Mouse (Mus musculus): Measurements from ENCODE around the gene Glt28d2. TPM values are rescaled to one million over a fixed set of nuclear protein-coding genes. Genes with fewer than 3 reads are reported as not detected.

The Glt28d2 gene
- polyA plus RNA-seq, 1 experiment from 2014 or later, result 0.08 TPM

- Histone ChIP-seq H3K9ac (ENCODE audit: low read depth, low read length) (no peak overlapping the region), H3K4me1 (replicated peaks; ENCODE audit: control insufficient read depth, insufficient read depth, low read length) (no peaks in the 10 kb centered on the region; the same call in 1 of the 2 replicates), H3K36me3 (ENCODE audit: control insufficient read depth, insufficient read depth, low read length) (no peaks in the 10 kb centered on the region), H3K27me3 (replicated peaks; ENCODE audit: control insufficient read depth, insufficient read depth, low read length) (no peaks in the 10 kb centered on the region), H3K27ac (ENCODE audit: low read depth, low read length) (no peak overlapping the region), H3K4me3 (ENCODE audit: low read depth, low read length) (no peak overlapping the region), H3K4me2 (no peak overlapping the region), H3K9me3 (ENCODE audit: control insufficient read depth, low read length) (no peaks in the 10 kb centered on the region)
- ATAC-seq (replicated peaks; ENCODE audit: low FRiP score) (no peak), DNase-seq (ENCODE audit: low spot score) (no peak)
- WGBS, result 75% methylated on average over 6 of the region's 6 CpGs
Measured at GRCm38 (mm10) chr3:85845341-85845740, 42.0 kb downstream of the Glt28d2 start.

- DNase-seq (ENCODE audit: low spot score) (no peak), ATAC-seq (replicated peaks; ENCODE audit: low FRiP score) (no peak)
- H3K4me1 ChIP-seq (replicated peaks; ENCODE audit: control insufficient read depth, insufficient read depth, low read length), result peaks cover 4% of the 10 kb centered on the region
- no peak overlapping the region for H3K9ac ChIP-seq (ENCODE audit: low read depth, low read length)
- no peak overlapping the region for H3K4me3 ChIP-seq (ENCODE audit: low read depth, low read length)
- H3K27me3 ChIP-seq (replicated peaks; ENCODE audit: control insufficient read depth, insufficient read depth, low read length), result no peaks in the 10 kb centered on the region
- H3K27ac ChIP-seq (ENCODE audit: low read depth, low read length), result no peak overlapping the region
- no peaks in the 10 kb centered on the region for H3K9me3 ChIP-seq (ENCODE audit: control insufficient read depth, low read length)
- no peaks in the 10 kb centered on the region for H3K36me3 ChIP-seq (ENCODE audit: control insufficient read depth, insufficient read depth, low read length)
- no peak overlapping the region for H3K4me2 ChIP-seq
Measured at GRCm38 (mm10) chr3:85842881-85843218, 44.5 kb downstream of the Glt28d2 start.

- Histone ChIP-seq H3K9me3 (ENCODE audit: control insufficient read depth, low read length) (no peaks in the 10 kb centered on the region), H3K4me2 (no peak overlapping the region), H3K36me3 (ENCODE audit: control insufficient read depth, insufficient read depth, low read length) (no peaks in the 10 kb centered on the region), H3K27ac (ENCODE audit: low read depth, low read length) (no peak overlapping the region), H3K27me3 (replicated peaks; ENCODE audit: control insufficient read depth, insufficient read depth, low read length) (no peaks in the 10 kb centered on the region), H3K9ac (ENCODE audit: low read depth, low read length) (no peak overlapping the region), H3K4me1 (replicated peaks; ENCODE audit: control insufficient read depth, insufficient read depth, low read length) (peaks cover 4% of the 10 kb centered on the region), H3K4me3 (ENCODE audit: low read depth, low read length) (no peak overlapping the region)
- 51% methylated on average over 9 of the region's 9 CpGs for WGBS
- ATAC-seq (replicated peaks; ENCODE audit: low FRiP score), result no peak
- DNase-seq (ENCODE audit: low spot score), result no peak
Measured at GRCm38 (mm10) chr3:85842177-85842880, 45.0 kb downstream of the Glt28d2 start.

- H3K4me3 ChIP-seq (ENCODE audit: low read depth, low read length), result no peak overlapping the region
- no peaks in the 10 kb centered on the region for H3K36me3 ChIP-seq (ENCODE audit: control insufficient read depth, insufficient read depth, low read length)
- no peak overlapping the region for H3K27ac ChIP-seq (ENCODE audit: low read depth, low read length)
- DNase-seq (ENCODE audit: low spot score) (no peak), ATAC-seq (replicated peaks; ENCODE audit: low FRiP score) (no peak)
- H3K27me3 ChIP-seq (replicated peaks; ENCODE audit: control insufficient read depth, insufficient read depth, low read length), result no peaks in the 10 kb centered on the region
- peaks cover 4% of the 10 kb centered on the region for H3K4me1 ChIP-seq (replicated peaks; ENCODE audit: control insufficient read depth, insufficient read depth, low read length)
- no peaks in the 10 kb centered on the region for H3K9me3 ChIP-seq (ENCODE audit: control insufficient read depth, low read length)
- H3K4me2 ChIP-seq, result no peak overlapping the region
- 43% methylated on average over 2 of the region's 2 CpGs for WGBS
- no peak overlapping the region for H3K9ac ChIP-seq (ENCODE audit: low read depth, low read length)
Measured at GRCm38 (mm10) chr3:85841454-85842176, 45.7 kb downstream of the Glt28d2 start.

- Histone ChIP-seq H3K27me3 (replicated peaks; ENCODE audit: control insufficient read depth, insufficient read depth, low read length) (no peaks in the 10 kb centered on the region), H3K9me3 (ENCODE audit: control insufficient read depth, low read length) (no peaks in the 10 kb centered on the region), H3K9ac (ENCODE audit: low read depth, low read length) (no peak overlapping the region), H3K27ac (ENCODE audit: low read depth, low read length) (no peak overlapping the region), H3K4me3 (ENCODE audit: low read depth, low read length) (no peak overlapping the region), H3K36me3 (ENCODE audit: control insufficient read depth, insufficient read depth, low read length) (no peaks in the 10 kb centered on the region), H3K4me1 (replicated peaks; ENCODE audit: control insufficient read depth, insufficient read depth, low read length) (peaks cover 4% of the 10 kb centered on the region; the same call in 1 of the 2 replicates), H3K4me2 (no peak overlapping the region)
- ATAC-seq (replicated peaks; ENCODE audit: low FRiP score) (no peak), DNase-seq (ENCODE audit: low spot score) (no peak)
- 69% methylated on average over 1 of the region's 1 CpGs for WGBS
Measured at GRCm38 (mm10) chr3:85833627-85834026, 53.7 kb downstream of the Glt28d2 start.

GRCm38 (mm10) chr3:85832490-85833155 lies 54.7 kb downstream of the Glt28d2 start:
- 83% methylated on average over 10 of the region's 10 CpGs for WGBS
- H3K4me1 ChIP-seq (replicated peaks; ENCODE audit: control insufficient read depth, insufficient read depth, low read length), result no peaks in the 10 kb centered on the region
- no peak overlapping the region for H3K4me3 ChIP-seq (ENCODE audit: low read depth, low read length)
- no peak overlapping the region for H3K9ac ChIP-seq (ENCODE audit: low read depth, low read length)
- no peak overlapping the region for H3K4me2 ChIP-seq
- H3K27ac ChIP-seq (ENCODE audit: low read depth, low read length), result no peak overlapping the region
- no peaks in the 10 kb centered on the region for H3K9me3 ChIP-seq (ENCODE audit: control insufficient read depth, low read length)
- H3K36me3 ChIP-seq (ENCODE audit: control insufficient read depth, insufficient read depth, low read length), result no peaks in the 10 kb centered on the region
- no peaks in the 10 kb centered on the region for H3K27me3 ChIP-seq (replicated peaks; ENCODE audit: control insufficient read depth, insufficient read depth, low read length)
- ATAC-seq (replicated peaks; ENCODE audit: low FRiP score) (no peak), DNase-seq (ENCODE audit: low spot score) (no peak)

GRCm38 (mm10) chr3:85831785-85832184 lies 55.5 kb downstream of the Glt28d2 start:
- WGBS, result 63% methylated on average over 1 of the region's 1 CpGs
- no peak overlapping the region for H3K4me3 ChIP-seq (ENCODE audit: low read depth, low read length)
- no peak overlapping the region for H3K4me2 ChIP-seq
- H3K9ac ChIP-seq (ENCODE audit: low read depth, low read length), result no peak overlapping the region
- no peaks in the 10 kb centered on the region for H3K9me3 ChIP-seq (ENCODE audit: control insufficient read depth, low read length)
- no peak overlapping the region for H3K27ac ChIP-seq (ENCODE audit: low read depth, low read length)
- H3K4me1 ChIP-seq (replicated peaks; ENCODE audit: control insufficient read depth, insufficient read depth, low read length), result no peaks in the 10 kb centered on the region
- ATAC-seq (replicated peaks; ENCODE audit: low FRiP score) (no peak), DNase-seq (ENCODE audit: low spot score) (no peak)
- H3K36me3 ChIP-seq (ENCODE audit: control insufficient read depth, insufficient read depth, low read length), result no peaks in the 10 kb centered on the region
- H3K27me3 ChIP-seq (replicated peaks; ENCODE audit: control insufficient read depth, insufficient read depth, low read length), result no peaks in the 10 kb centered on the region

- H3K27ac ChIP-seq (ENCODE audit: low read depth, low read length), result no peak overlapping the region
- no peaks in the 10 kb centered on the region for H3K4me1 ChIP-seq (replicated peaks; ENCODE audit: control insufficient read depth, insufficient read depth, low read length)
- ATAC-seq (replicated peaks; ENCODE audit: low FRiP score) (no peak), DNase-seq (ENCODE audit: low spot score) (no peak)
- WGBS, result 65% methylated on average over 4 of the region's 4 CpGs
- no peak overlapping the region for H3K4me3 ChIP-seq (ENCODE audit: low read depth, low read length)
- no peak overlapping the region for H3K4me2 ChIP-seq
- H3K27me3 ChIP-seq (replicated peaks; ENCODE audit: control insufficient read depth, insufficient read depth, low read length), result no peaks in the 10 kb centered on the region
- no peaks in the 10 kb centered on the region for H3K36me3 ChIP-seq (ENCODE audit: control insufficient read depth, insufficient read depth, low read length)
- H3K9me3 ChIP-seq (ENCODE audit: control insufficient read depth, low read length), result no peaks in the 10 kb centered on the region
- H3K9ac ChIP-seq (ENCODE audit: low read depth, low read length), result no peak overlapping the region
Measured at GRCm38 (mm10) chr3:85829047-85829446, 58.3 kb downstream of the Glt28d2 start.

All from liver, embryonic 11.5 days (tissue).